Mouse (Mus musculus) G1E (cell line): ENCODE results near the gene Ube2cbp.

Experiments
- CTCF ChIP-seq: IDR thresholded peaks from 2 replicates; pipeline ENCODE4 v1.5.1; 2012; ENCODE audit warnings: low read depth, low read length, inconsistent platforms, mixed read lengths
- TAL1 ChIP-seq: conservative IDR thresholded peaks from 2 replicates; pipeline ENCODE4 v1.6.1; 2012; ENCODE audit warnings: low read depth, low read length, inconsistent platforms, mixed read lengths

DNA sequence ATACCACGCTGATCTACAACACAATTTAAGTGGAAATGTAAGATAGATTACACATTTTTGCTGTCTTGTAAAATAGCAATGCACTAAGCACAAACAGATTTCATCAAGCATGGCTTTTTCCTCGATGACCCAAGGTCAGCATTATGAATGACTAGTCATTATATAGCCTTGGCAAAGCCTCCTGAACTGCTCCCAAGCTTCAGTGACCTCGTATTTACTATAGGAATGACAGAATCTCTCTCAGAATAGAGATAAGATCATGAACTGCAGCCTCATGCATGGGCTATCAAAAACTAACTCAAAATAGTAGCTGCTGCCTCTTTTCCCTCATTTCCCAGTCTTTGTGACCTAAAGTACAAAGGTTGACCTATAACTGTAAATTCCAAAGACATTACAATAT lies 128.4 kb downstream of the Ube2cbp start:
- no peak for TF ChIP-seq CTCF
- TF ChIP-seq TAL1: no peak
